Mouse (Mus musculus) kidney, postnatal 0 days (tissue): ENCODE data around the gene Bbs10. TPM values are rescaled to one million over a fixed set of nuclear protein-coding genes. Genes with fewer than 3 reads are reported as not detected.

Experiments
- ATAC-seq: fragments of 200-750 bp; cut with Nextera tagmentation; replicated peaks from 2 replicates; pipeline ENCODE4 v1.8.0; 2017; ENCODE audit warnings: low read depth, moderate number of reproducible peaks, moderate TSS enrichment, moderate library complexity; ENCODE audit not compliant: low FRiP score
- DNase-seq: peaks from one replicate; pipeline ENCODE4 v3.0.0-alpha.2; 2016; ENCODE audit warnings: low spot score
- H3K27ac ChIP-seq: fragments of 300-500 bp; sonication (generic); 2 replicates; pipeline ENCODE4 v1.5.1; 2014; ENCODE audit warnings: mild to moderate bottlenecking
- H3K27me3 ChIP-seq: fragments of 300-500 bp; sonication (generic); 2 replicates; pipeline ENCODE4 v1.6.1; 2014; ENCODE audit warnings: low read length, mixed read lengths; ENCODE audit not compliant: insufficient read depth
- H3K36me3 ChIP-seq: fragments of 300-500 bp; sonication (generic); 2 replicates; pipeline ENCODE4 v1.6.1; 2014; ENCODE audit warnings: low read length, mixed read lengths; ENCODE audit not compliant: insufficient read depth
- H3K4me1 ChIP-seq: fragments of 300-500 bp; sonication (generic); replicated peaks from 2 replicates; pipeline ENCODE4 v1.6.1; 2014; ENCODE audit warnings: antibody characterized with exemption, low read length, mixed read lengths; ENCODE audit not compliant: insufficient read depth
- H3K4me2 ChIP-seq: fragments of 300-500 bp; sonication (generic); 2 replicates; pipeline ENCODE4 v1.6.1; 2014; ENCODE audit warnings: mild to moderate bottlenecking, low read length, moderate library complexity, mixed read lengths
- H3K4me3 ChIP-seq: fragments of 300-500 bp; sonication (generic); replicated peaks from 2 replicates; pipeline ENCODE4 v1.5.1; 2014; ENCODE audit warnings: low read depth, low read length
- H3K9ac ChIP-seq: fragments of 300-500 bp; sonication (generic); 2 replicates; pipeline ENCODE4 v1.6.1; 2014; ENCODE audit warnings: low read depth, low read length
- H3K9me3 ChIP-seq: fragments of 300-500 bp; sonication (generic); replicated peaks from 2 replicates; pipeline ENCODE4 v1.6.1; 2016; ENCODE audit warnings: low read length, inconsistent platforms, mixed read lengths
- CTCF ChIP-seq: IDR thresholded peaks from 2 replicates; pipeline ENCODE4 v1.5.1; 2016; ENCODE audit warnings: antibody characterized with exemption, low read depth, mild to moderate bottlenecking, moderate library complexity
- WGBS: fragments of 180-500 bp; shearing (Covaris S2); extraction: QIAGEN DNeasy Blood & Tissue Kit; methylation state at CpG from one replicate; pipeline ENCODE4 v1.1.7; 2014; 5-methylcytosine and 5-hydroxymethylcytosine counted together
- polyA plus RNA-seq: library from polyadenylated mRNA; unstranded; fragments of >200 nt; fragmentation: Nextera tagmentation; extraction: Ambion mirVana; gene quantifications from 2 replicates; pipeline ENCODE4 v1.2.1, GENCODE M21; 2015

Gene Bbs10
- polyA plus RNA-seq: 5.7 and 6.2 TPM in 2 replicates

GRCm38 (mm10) chr10:111298140-111299098, at the start of gene Bbs10:
Gene Bbs10, plus strand, starts transcription at chr10:111298679.
- ATAC-seq: peak; percentile 98
- Histone ChIP-seq H3K4me3 (peak within 1 kb of the TSS; percentile 59), H3K4me1 (no peaks in the 10 kb centered on the region), H3K27ac (peak within 1 kb of the TSS; percentile 75), H3K9me3 (no peaks in the 10 kb centered on the region), H3K4me2 (peak within 1 kb of the TSS; percentile 69), H3K36me3 (0 out of 2 replicates have a peak, but pooled peaks cover under 1% of the 10 kb centered on the region), H3K9ac (peak within 1 kb of the TSS; percentile 56), H3K27me3 (no peaks in the 10 kb centered on the region)
- peak; percentile 99 for DNase-seq
- 1% methylated on average over 52 of the region's 54 CpGs for WGBS
- TF ChIP-seq CTCF: peak; percentile 79

- Histone ChIP-seq H3K9me3 (no peaks in the 10 kb centered on the region), H3K4me3 (no peak overlapping the region), H3K27ac (no peak overlapping the region), H3K4me1 (no peaks in the 10 kb centered on the region), H3K36me3 (no peaks in the 10 kb centered on the region), H3K27me3 (no peaks in the 10 kb centered on the region), H3K4me2 (no peak overlapping the region), H3K9ac (no peak overlapping the region)
- DNase-seq: no peak
- no peak for ATAC-seq
- no peak for TF ChIP-seq CTCF
- WGBS: 85% methylated on average over 4 of the region's 4 CpGs
These were observed 48.3 kb upstream of the Bbs10 start for GRCm38 (mm10) chr10:111250192-111250591.

GRCm38 (mm10) chr10:111251666-111252065, 46.8 kb upstream of the Bbs10 start:
- Histone ChIP-seq H3K36me3 (no peaks in the 10 kb centered on the region), H3K9ac (no peak overlapping the region), H3K9me3 (no peaks in the 10 kb centered on the region), H3K4me1 (no peaks in the 10 kb centered on the region), H3K4me3 (no peak overlapping the region), H3K4me2 (no peak overlapping the region), H3K27me3 (no peaks in the 10 kb centered on the region), H3K27ac (no peak overlapping the region)
- 70% methylated on average over 5 of the region's 5 CpGs for WGBS
- ATAC-seq (no peak), DNase-seq (no peak)
- no peak for TF ChIP-seq CTCF

- Histone ChIP-seq H3K9me3 (no peaks in the 10 kb centered on the region), H3K4me2 (no peak overlapping the region), H3K4me3 (no peak overlapping the region), H3K27ac (no peak overlapping the region), H3K4me1 (no peaks in the 10 kb centered on the region), H3K36me3 (no peaks in the 10 kb centered on the region), H3K9ac (no peak overlapping the region), H3K27me3 (no peaks in the 10 kb centered on the region)
- ATAC-seq (no peak), DNase-seq (no peak)
- no peak for TF ChIP-seq CTCF
- WGBS: 94% methylated on average over 6 of the region's 6 CpGs
These were observed 43.3 kb upstream of the Bbs10 start for GRCm38 (mm10) chr10:111255228-111255627.

- H3K4me3 ChIP-seq: no peak overlapping the region
- 84% methylated on average over 3 of the region's 3 CpGs for WGBS
- DNase-seq: no peak
These were observed 42.3 kb upstream of the Bbs10 start for GRCm38 (mm10) chr10:111256156-111256555.

GRCm38 (mm10) chr10:111257358-111257757, 41.1 kb upstream of the Bbs10 start:
- whole genome bisulfite sequencing: 88% methylated on average over 3 of the region's 3 CpGs
- Histone ChIP-seq H3K27me3 (no peaks in the 10 kb centered on the region), H3K4me2 (no peak overlapping the region), H3K9ac (no peak overlapping the region), H3K27ac (no peak overlapping the region), H3K4me3 (no peak overlapping the region), H3K4me1 (no peaks in the 10 kb centered on the region), H3K36me3 (no peaks in the 10 kb centered on the region), H3K9me3 (no peaks in the 10 kb centered on the region)
- no peak for TF ChIP-seq CTCF
- DNase-seq (no peak), ATAC-seq (no peak)

More at GRCm38 (mm10) chr10:111256156-111256555, 42.3 kb upstream of the Bbs10 start:
- Histone ChIP-seq H3K9me3 (no peaks in the 10 kb centered on the region), H3K36me3 (no peaks in the 10 kb centered on the region), H3K27me3 (no peaks in the 10 kb centered on the region), H3K9ac (no peak overlapping the region), H3K4me1 (no peaks in the 10 kb centered on the region), H3K27ac (no peak overlapping the region), H3K4me2 (no peak overlapping the region)
- ATAC-seq: no peak
- TF ChIP-seq CTCF: no peak
